Mouse (Mus musculus): ENCODE results near the gene Clasrp.

The Clasrp gene

GRCm38 (mm10) chr7:19562643-19563410 lies 41.5 kb downstream of the Clasrp start, which contains the start of gene Ppp1r37:
Gene Ppp1r37 (minus strand): TSS chr7:19563076.
- peak; percentile 47 for DNase-seq (ENCODE audit: low spot score)

- DNase-seq (ENCODE audit: low spot score) = peak; percentile 96
Measured at GRCm38 (mm10) chr7:19561765-19562642, 42.3 kb downstream of the Clasrp start.

GRCm38 (mm10) chr7:19561431-19561764 lies 42.9 kb downstream of the Clasrp start:
- no peak for DNase-seq (ENCODE audit: low spot score)

- peak; percentile 38 for DNase-seq (ENCODE audit: low spot score)
Measured at GRCm38 (mm10) chr7:19560491-19561260, 43.6 kb downstream of the Clasrp start.

- peak; percentile 47 for DNase-seq (ENCODE audit: low spot score)
Measured at GRCm38 (mm10) chr7:19558965-19559364, 45.3 kb downstream of the Clasrp start.

GRCm38 (mm10) chr7:19557982-19558900 lies 46.0 kb downstream of the Clasrp start:
- no peak for DNase-seq (ENCODE audit: low spot score)

- no peak for DNase-seq (ENCODE audit: low spot score)
Measured at GRCm38 (mm10) chr7:19557086-19557485, 47.2 kb downstream of the Clasrp start.

GRCm38 (mm10) chr7:19554168-19554567 lies 50.1 kb downstream of the Clasrp start:
- DNase-seq (ENCODE audit: low spot score) = no peak

- no peak for DNase-seq (ENCODE audit: low spot score)
Measured at GRCm38 (mm10) chr7:19552443-19552842, 51.8 kb downstream of the Clasrp start.

- DNase-seq (ENCODE audit: low spot score) = no peak
Measured at GRCm38 (mm10) chr7:19551634-19552033, 52.7 kb downstream of the Clasrp start.

GRCm38 (mm10) chr7:19549394-19549793 lies 54.9 kb downstream of the Clasrp start:
- no peak for DNase-seq (ENCODE audit: low spot score)

- no peak for DNase-seq (ENCODE audit: low spot score)
Measured at GRCm38 (mm10) chr7:19547344-19547969, 56.8 kb downstream of the Clasrp start.

GRCm38 (mm10) chr7:19546007-19546406 lies 58.3 kb downstream of the Clasrp start:
- no peak for DNase-seq (ENCODE audit: low spot score)

GRCm38 (mm10) chr7:19543584-19543983 lies 60.7 kb downstream of the Clasrp start:
- no peak for DNase-seq (ENCODE audit: low spot score)

- no peak for DNase-seq (ENCODE audit: low spot score)
Measured at GRCm38 (mm10) chr7:19542155-19542691, 62.1 kb downstream of the Clasrp start.

- no peak for DNase-seq (ENCODE audit: low spot score)
Measured at GRCm38 (mm10) chr7:19541681-19542154, 62.6 kb downstream of the Clasrp start.

GRCm38 (mm10) chr7:19540771-19541566 lies 63.3 kb downstream of the Clasrp start:
- DNase-seq (ENCODE audit: low spot score) = no peak

- no peak for DNase-seq (ENCODE audit: low spot score)
Measured at GRCm38 (mm10) chr7:19534676-19535075, 69.6 kb downstream of the Clasrp start.

GRCm38 (mm10) chr7:19532240-19532639 lies 72.0 kb downstream of the Clasrp start:
- no peak for DNase-seq (ENCODE audit: low spot score)
